Mouse (Mus musculus) CH12.LX (cell line): ENCODE measurements around the gene Car5a. TPM values are rescaled to one million over a fixed set of nuclear protein-coding genes. Genes with fewer than 3 reads are reported as not detected.
A peak's percentile ranks its signal among the peaks of the same experiment; 100 is the strongest.

ENCODE experiments used
- DNase-seq: peaks from one replicate; pipeline ENCODE4 v3.0.0-alpha.2; 2013; ENCODE audit errors: extremely low read depth
- H3K27ac ChIP-seq: 2 replicates; pipeline ENCODE4 v1.5.1; 2012; ENCODE audit warnings: low read depth, mild to moderate bottlenecking, control low read depth, moderate library complexity; ENCODE audit not compliant: insufficient read depth
- H3K27me3 ChIP-seq: replicated peaks from 2 replicates; pipeline ENCODE3; 2012; ENCODE audit warnings: inconsistent platforms
- H3K36me3 ChIP-seq, 2 experiments: replicated peaks in 1 of 2; 2 replicates each; pipeline versions ENCODE3 to v1.6.1; 2012; ENCODE audit warnings: inconsistent platforms in 1 of 2, low read length in 1 of 2, mild to moderate bottlenecking in 1 of 2, mixed read lengths in 1 of 2, moderate library complexity in 1 of 2; ENCODE audit not compliant: control insufficient read depth in 1 of 2, insufficient read depth in 1 of 2
- H3K4me1 ChIP-seq, 2 experiments: 2 replicates each; pipeline ENCODE4 v1.6.1; 2012; ENCODE audit warnings: inconsistent platforms in 1 of 2, moderate library complexity in 1 of 2; ENCODE audit not compliant: insufficient read depth in 2 of 2, control insufficient read depth in 1 of 2
- H3K4me2 ChIP-seq: 2 replicates; pipeline ENCODE4 v1.6.1; 2012; ENCODE audit warnings: low read depth, mild to moderate bottlenecking, control low read depth; ENCODE audit not compliant: poor library complexity, insufficient read depth, severe bottlenecking
- H3K4me3 ChIP-seq, 3 experiments: fragments of 150-350 bp in 1 of 3; sonication (generic) in 1 of 3; replicated peaks in 1 of 3; 2 replicates each; pipeline versions ENCODE3 to v1.5.1; 2011 to 2012; ENCODE audit warnings: low read depth in 2 of 3, low read length in 2 of 3, mild to moderate bottlenecking in 2 of 3, moderate library complexity in 2 of 3, control low read depth in 1 of 3, improper control_type of control experiment in 1 of 3, inconsistent platforms in 1 of 3, mixed read lengths in 1 of 3; ENCODE audit not compliant: poor library complexity in 1 of 3
- H3K79me2 ChIP-seq: replicated peaks from 2 replicates; pipeline ENCODE4 v1.6.1; 2012; ENCODE audit warnings: mild to moderate bottlenecking, moderate library complexity; ENCODE audit not compliant: control insufficient read depth, poor library complexity, insufficient read depth, severe bottlenecking; ENCODE audit errors: extremely low read depth
- H3K9ac ChIP-seq: 2 replicates; pipeline ENCODE4 v1.6.1; 2012; ENCODE audit warnings: low read depth, mild to moderate bottlenecking, control low read depth, moderate library complexity; ENCODE audit not compliant: insufficient read depth
- H3K9me3 ChIP-seq: replicated peaks from 2 replicates; pipeline ENCODE3; 2012; ENCODE audit warnings: low read length, inconsistent platforms, mixed read lengths
- BHLHE40 ChIP-seq: IDR thresholded peaks from 2 replicates; pipeline ENCODE4 v1.6.1; 2011; ENCODE audit warnings: mild to moderate bottlenecking, low read depth, low read length, improper control_type of control experiment
- CHD1 ChIP-seq: IDR thresholded peaks from 2 replicates; pipeline ENCODE4 v1.6.1; 2012; ENCODE audit warnings: low read depth, low read length, improper control_type of control experiment, inconsistent platforms
- CHD2 ChIP-seq: IDR thresholded peaks from 2 replicates; pipeline ENCODE4 v1.6.1; 2011; ENCODE audit warnings: low read length, improper control_type of control experiment
- CTCF ChIP-seq, 2 experiments: IDR thresholded peaks in 1 of 2; conservative IDR thresholded peaks in 1 of 2; 2 replicates each; pipeline ENCODE4 v1.5.1; 2011 to 2012; ENCODE audit warnings: low read depth in 2 of 2, low read length in 2 of 2, improper control_type of control experiment in 1 of 2, inconsistent platforms in 1 of 2, mild to moderate bottlenecking in 1 of 2, moderate library complexity in 1 of 2
- ELF1 ChIP-seq: IDR thresholded peaks from 2 replicates; pipeline ENCODE4 v1.6.1; 2014; ENCODE audit warnings: low read depth, mild to moderate bottlenecking, inconsistent platforms, low read length, improper control_type of control experiment
- EP300 ChIP-seq: IDR thresholded peaks from 2 replicates; pipeline ENCODE4 v1.6.1; 2011; ENCODE audit warnings: low read length, improper control_type of control experiment
- ETS1 ChIP-seq: conservative IDR thresholded peaks from 2 replicates; pipeline ENCODE4 v1.6.1; 2012; ENCODE audit warnings: low read depth, mild to moderate bottlenecking, inconsistent platforms, low read length, improper control_type of control experiment, moderate library complexity
- HCFC1 ChIP-seq: IDR thresholded peaks from 2 replicates; pipeline ENCODE4 v1.6.1; 2012; ENCODE audit warnings: low read depth, mild to moderate bottlenecking, inconsistent platforms, low read length, improper control_type of control experiment
- IRF4 ChIP-seq: IDR thresholded peaks from 2 replicates; pipeline ENCODE4 v1.6.1; 2014; ENCODE audit warnings: low read depth, mild to moderate bottlenecking, inconsistent platforms, low read length, improper control_type of control experiment
- JUN ChIP-seq: IDR thresholded peaks from 2 replicates; pipeline ENCODE4 v1.6.1; 2011; ENCODE audit warnings: low read depth, mild to moderate bottlenecking, low read length, improper control_type of control experiment, moderate library complexity; ENCODE audit not compliant: insufficient read depth
- JUND ChIP-seq: conservative IDR thresholded peaks from 2 replicates; pipeline ENCODE4 v1.6.1; 2011; ENCODE audit warnings: low read depth, low read length, improper control_type of control experiment
- KAT2A ChIP-seq: IDR thresholded peaks from 2 replicates; pipeline ENCODE4 v1.6.1; 2012; ENCODE audit warnings: low read length, improper control_type of control experiment, inconsistent platforms; ENCODE audit not compliant: insufficient replicate concordance
- MAFK ChIP-seq: IDR thresholded peaks from 2 replicates; pipeline ENCODE4 v1.6.1; 2011; ENCODE audit warnings: low read length, improper control_type of control experiment; ENCODE audit not compliant: insufficient replicate concordance
- MAX ChIP-seq: IDR thresholded peaks from 2 replicates; pipeline ENCODE4 v1.6.1; 2011; ENCODE audit warnings: low read length, improper control_type of control experiment
- MAZ ChIP-seq: IDR thresholded peaks from 2 replicates; pipeline ENCODE4 v1.6.1; 2012; ENCODE audit warnings: low read depth, mild to moderate bottlenecking, inconsistent platforms, low read length, improper control_type of control experiment, moderate library complexity
- MEF2A ChIP-seq: IDR thresholded peaks from 2 replicates; pipeline ENCODE4 v1.6.1; 2014; ENCODE audit warnings: low read depth, mild to moderate bottlenecking, inconsistent platforms, low read length, improper control_type of control experiment, borderline replicate concordance
- MXI1 ChIP-seq: IDR thresholded peaks from 2 replicates; pipeline ENCODE4 v1.6.1; 2011; ENCODE audit warnings: mild to moderate bottlenecking, low read depth, low read length, improper control_type of control experiment
- MYC ChIP-seq: IDR thresholded peaks from 2 replicates; pipeline ENCODE4 v1.6.1; 2011; ENCODE audit warnings: low read depth, mild to moderate bottlenecking, improper control_type of control experiment, low read length
- NELFE ChIP-seq: IDR thresholded peaks from 2 replicates; pipeline ENCODE4 v1.6.1; 2011; ENCODE audit warnings: low read depth, low read length, improper control_type of control experiment
- NRF1 ChIP-seq: IDR thresholded peaks from 2 replicates; pipeline ENCODE4 v1.6.1; 2014; ENCODE audit warnings: low read depth, mild to moderate bottlenecking, inconsistent platforms, low read length, improper control_type of control experiment, moderate library complexity
- PAX5 ChIP-seq: IDR thresholded peaks from 2 replicates; pipeline ENCODE4 v1.6.1; 2012; ENCODE audit warnings: low read length, inconsistent platforms, mixed read lengths
- POLR2A ChIP-seq: IDR thresholded peaks from 2 replicates; pipeline ENCODE4 v1.6.1; 2011; ENCODE audit warnings: low read depth, mild to moderate bottlenecking, improper control_type of control experiment, low read length
- POLR2AphosphoS2 ChIP-seq: IDR thresholded peaks from 2 replicates; pipeline ENCODE4 v1.6.1; 2011; ENCODE audit warnings: low read depth, low read length, improper control_type of control experiment
- RAD21 ChIP-seq: IDR thresholded peaks from 2 replicates; pipeline ENCODE4 v1.6.1; 2011; ENCODE audit warnings: low read depth, mild to moderate bottlenecking, low read length, improper control_type of control experiment, moderate library complexity
- RCOR1 ChIP-seq: conservative IDR thresholded peaks from 2 replicates; pipeline ENCODE4 v1.6.1; 2012; ENCODE audit warnings: low read depth, mild to moderate bottlenecking, inconsistent platforms, low read length, improper control_type of control experiment
- SIN3A ChIP-seq: IDR thresholded peaks from 2 replicates; pipeline ENCODE4 v1.6.1; 2012; ENCODE audit warnings: low read length, improper control_type of control experiment, inconsistent platforms
- SMC3 ChIP-seq: IDR thresholded peaks from 2 replicates; pipeline ENCODE4 v1.6.1; 2011; ENCODE audit warnings: low read depth, low read length, improper control_type of control experiment
- UBTF ChIP-seq: IDR thresholded peaks from 2 replicates; pipeline ENCODE4 v1.6.1; 2012; ENCODE audit warnings: low read depth, mild to moderate bottlenecking, inconsistent platforms, low read length, improper control_type of control experiment, moderate library complexity
- USF1 ChIP-seq: IDR thresholded peaks from 2 replicates; pipeline ENCODE4 v1.6.1; 2014; ENCODE audit warnings: low read depth, mild to moderate bottlenecking, inconsistent platforms, low read length, improper control_type of control experiment
- USF2 ChIP-seq: conservative IDR thresholded peaks from 2 replicates; pipeline ENCODE4 v1.6.1; 2011; ENCODE audit warnings: low read depth, low read length, improper control_type of control experiment
- ZC3H11A ChIP-seq: IDR thresholded peaks from 2 replicates; pipeline ENCODE4 v1.6.1; 2012; ENCODE audit warnings: low read depth, mild to moderate bottlenecking, inconsistent platforms, low read length, improper control_type of control experiment
- ZKSCAN1 ChIP-seq: IDR thresholded peaks from 2 replicates; pipeline ENCODE4 v1.6.1; 2012; ENCODE audit warnings: low read depth, inconsistent platforms, low read length, improper control_type of control experiment, borderline replicate concordance
- ZMIZ1 ChIP-seq: IDR thresholded peaks from 2 replicates; pipeline ENCODE4 v1.6.1; 2012; ENCODE audit warnings: low read depth, mild to moderate bottlenecking, inconsistent platforms, low read length, improper control_type of control experiment
- ZNF384 ChIP-seq: IDR thresholded peaks from 2 replicates; pipeline ENCODE4 v1.6.1; 2012; ENCODE audit warnings: low read depth, low read length, improper control_type of control experiment, inconsistent platforms
- dilution Hi-C: fragments of 300-500 bp; cut with MboI; formaldehyde crosslinking; loops from 2 replicates; pipeline ENCODE4 v1.14.3; 2020; ENCODE audit warnings: low sequenced_read_pairs; ENCODE audit not compliant: extremely low pct_unique_long_range_greater_than_20kb, extremely low pct_ligation_motif_present
- in situ Hi-C: fragments of 300-500 bp; cut with MboI; formaldehyde crosslinking; loops from 3 replicates; pipeline ENCODE4 v1.14.3; 2019; ENCODE audit warnings: low sequenced_read_pairs, low pct_ligation_motif_present, low pct_unique_long_range_greater_than_20kb, mixed read lengths
- polyA plus RNA-seq: library from polyadenylated mRNA; unstranded; fragments of >175 nt; gene quantifications from 2 replicates; pipeline ENCODE4 v1.2.1, GENCODE M21; 2012; ENCODE audit warnings: low read depth; ENCODE audit not compliant: insufficient read length
- total RNA-seq, 2 experiments: library from RNA; depleted of rRNA; stranded (reverse); fragments of 300-350 nt in 1 of 2; fragments of >200 nt in 1 of 2; gene quantifications; 2 replicates each; pipeline ENCODE4 v1.2.3; 2012 to 2014

Gene Car5a
- total and polyA plus RNA-seq, 3 experiments, result 1.6 to 9.7 TPM; not detected in 1

DNA sequence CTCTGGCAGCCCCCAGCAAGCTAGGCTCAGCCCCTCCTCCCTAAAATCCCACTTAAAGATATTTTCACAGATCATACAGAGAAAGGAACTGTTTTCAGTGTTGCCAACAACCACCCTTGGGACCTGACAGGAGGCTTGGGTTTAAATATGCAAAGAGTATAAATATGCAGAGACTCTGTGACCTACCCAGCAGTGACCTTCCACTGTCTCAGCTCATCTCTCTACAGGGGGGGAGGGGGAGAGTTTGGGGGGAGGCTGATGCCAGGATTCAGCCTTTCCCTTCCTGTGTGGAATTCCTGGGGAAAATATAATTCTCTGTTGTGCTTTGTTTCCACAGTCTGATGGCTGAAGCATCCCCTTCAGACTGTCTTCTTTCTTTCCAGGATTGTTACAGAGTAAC lies 9.8 kb downstream of the Car5a start:
- Histone ChIP-seq H3K79me2 (no peaks in the 10 kb centered on the region), H3K4me2 (peak overlapping the region; percentile 44), H3K4me3 (peak overlapping the region in 2 of 3 experiments; percentile 28 to 42), H3K36me3 (no peaks in the 10 kb centered on the region), H3K9me3 (no peaks in the 10 kb centered on the region), H3K27ac (peak overlapping the region; percentile 61), H3K27me3 (no peaks in the 10 kb centered on the region), H3K4me1 (peaks cover 32 to 76% of the 10 kb centered on the region in 2 experiments)
- in situ Hi-C loops, result loop anchor here (10.0 kb wide), 1 partner anchor 220 kb away; no protein-coding TSS in a partner anchor
- dilution Hi-C loops, result no loop called here
- TF ChIP-seq USF1 (no peak), CHD2 (peak; percentile 28; the same call in 1 of the 2 replicates), IRF4 (0 out of 2 replicates have a peak, but pooled peaks have one; percentile 3), NELFE (no peak), SMC3 (no peak), JUND (no peak), ZKSCAN1 (no peak), NRF1 (no peak), ETS1 (no peak; the same call in 1 of the 2 replicates), UBTF (no peak), SIN3A (peak; percentile 50), MEF2A (0 out of 2 replicates have a peak, but pooled peaks have one; percentile 8), MYC (no peak), USF2 (no peak), POLR2AphosphoS2 (no peak), POLR2A (no peak), RAD21 (no peak), HCFC1 (no peak), BHLHE40 (no peak), MAZ (0 out of 2 replicates have a peak, but pooled peaks have one; percentile 15), EP300 (peak; percentile 25; the same call in 1 of the 2 replicates), MAX (no peak), KAT2A (no peak), JUN (no peak), MXI1 (no peak), RCOR1 (no peak), CHD1 (peak; percentile 69; the same call in 1 of the 2 replicates), MAFK (no peak), ZMIZ1 (no peak), ZC3H11A (no peak), CTCF (conservative IDR thresholded peaks at IDR 0.05 in 1 of 2, IDR thresholded peaks at IDR 0.05 in 1 of 2; ENCODE audit: low read depth in 2 of 2, low read length in 2 of 2) (no peak), ELF1 (no peak), ZNF384 (no peak), PAX5 (no peak)
- TF ChIP-seq, all 38 proteins: peak for 7
- H3K9ac ChIP-seq, result peak overlapping the region; percentile 44
- no peak for DNase-seq
